Mouse (Mus musculus): ENCODE results near the gene Ykt6. TPM values are rescaled to one million over a fixed set of nuclear protein-coding genes. Genes with fewer than 3 reads are reported as not detected.
A peak's percentile ranks its signal among the peaks of the same experiment; 100 is the strongest.
"Not testable (repeated sequence)": the region's sequence is repeated elsewhere in the genome, so short reads cannot be mapped to it uniquely, and the experiment has no call there.

The Ykt6 gene
- total RNA-seq, 4 experiments from 2014 or later = 69.3 to 77.7 (median 72.5) TPM

- DNase-seq (ENCODE audit: low spot score in 2 of 2) = no peak
Observed at GRCm38 (mm10) chr11:5989954-5990593, 34.6 kb downstream of the Ykt6 start.

- DNase-seq (ENCODE audit: low spot score in 2 of 2) = no peak
Observed at GRCm38 (mm10) chr11:5990910-5991309, 35.4 kb downstream of the Ykt6 start.

- no peak for DNase-seq (ENCODE audit: low spot score in 2 of 2)
Observed at GRCm38 (mm10) chr11:5994212-5994611, 38.7 kb downstream of the Ykt6 start.

- DNase-seq (ENCODE audit: low spot score in 2 of 2) = no peak
Observed at GRCm38 (mm10) chr11:5994880-5995279, 39.4 kb downstream of the Ykt6 start.

GRCm38 (mm10) chr11:5995989-5996388 is 40.5 kb downstream of the Ykt6 start:
- DNase-seq (ENCODE audit: low spot score in 2 of 2) = peak in 1 of 2 experiments; percentile 83

- no peak for DNase-seq (ENCODE audit: low spot score in 2 of 2)
Observed at GRCm38 (mm10) chr11:5998472-5998871, 43.0 kb downstream of the Ykt6 start.

GRCm38 (mm10) chr11:5999832-6000771 is 44.6 kb downstream of the Ykt6 start:
- DNase-seq (ENCODE audit: low spot score in 2 of 2) = peak; percentile 82 to 90

- DNase-seq (ENCODE audit: low spot score in 2 of 2) = no peak
Observed at GRCm38 (mm10) chr11:6000961-6001682, 45.6 kb downstream of the Ykt6 start.

GRCm38 (mm10) chr11:6001981-6002649 is 46.6 kb downstream of the Ykt6 start:
- no peak for DNase-seq (ENCODE audit: low spot score in 2 of 2)

GRCm38 (mm10) chr11:6003046-6003639 is 47.6 kb downstream of the Ykt6 start:
- no peak for DNase-seq (ENCODE audit: low spot score in 2 of 2)

- not testable (repeated sequence) for DNase-seq (ENCODE audit: low spot score in 2 of 2)
Observed at GRCm38 (mm10) chr11:6005374-6006043, 50.0 kb downstream of the Ykt6 start.

- DNase-seq (ENCODE audit: low spot score in 2 of 2) = not testable (repeated sequence)
Observed at GRCm38 (mm10) chr11:6006351-6007009, 51.0 kb downstream of the Ykt6 start.

- not testable (repeated sequence) for DNase-seq (ENCODE audit: low spot score in 2 of 2)
Observed at GRCm38 (mm10) chr11:6007010-6007778, 51.7 kb downstream of the Ykt6 start.

GRCm38 (mm10) chr11:6007779-6008128 is 52.3 kb downstream of the Ykt6 start:
- DNase-seq (ENCODE audit: low spot score in 2 of 2) = not testable (repeated sequence)

GRCm38 (mm10) chr11:6010751-6011482 is 55.4 kb downstream of the Ykt6 start:
- DNase-seq (ENCODE audit: low spot score in 2 of 2) = not testable (repeated sequence)

GRCm38 (mm10) chr11:6011879-6012278 is 56.4 kb downstream of the Ykt6 start:
- DNase-seq (ENCODE audit: low spot score in 2 of 2) = no peak

GRCm38 (mm10) chr11:6013359-6013758 is 57.9 kb downstream of the Ykt6 start:
- no peak for DNase-seq (ENCODE audit: low spot score in 2 of 2)

GRCm38 (mm10) chr11:6015011-6015431 is 59.5 kb downstream of the Ykt6 start:
- DNase-seq (ENCODE audit: low spot score in 2 of 2) = no peak
